25 mouse cellular contexts compared by ENCODE assay signal in genomic region chr11:3533406-3533932, GRCm38 (mm10). TPM values are rescaled to one million over a fixed set of nuclear protein-coding genes. Genes with fewer than 3 reads are reported as not detected.
DNase-seq lines count a peak whose midpoint lies in the region; ATAC-seq and TF ChIP-seq lines count a peak whose summit lies in the region.
"Had no signal": no experiment of that assay in that cellular context is flagged by ENCODE, and none has a peak within 500 bp of the region (broad histone marks: within the 10 kb centered on the region; RNA-seq: fewer than 3 reads in every experiment).

No protein-coding gene starts in this region.

- no peak for TF ChIP-seq CTCF in gastrocnemius, adult 2 months (IDR thresholded peaks at IDR 0.05)

- H3K4me2 ChIP-seq in kidney, embryonic 14.5 days (replicated peaks; ENCODE audit: low read depth, low read length): no peak overlapping the region
- H3K4me2 ChIP-seq in limb, embryonic 15.5 days: no peak overlapping the region
- H3K4me2 ChIP-seq in forebrain, embryonic 16.5 days (ENCODE audit: low read length): no peak overlapping the region
- H3K4me2 ChIP-seq: embryonic facial prominence, embryonic 15.5 days; hindbrain, embryonic 14.5 days; liver, embryonic 15.5 days; neural tube, embryonic 15.5 days had no signal

- peak overlapping the region; percentile 93 for H3K27ac ChIP-seq in gastrocnemius, adult 2 months
- H3K27ac ChIP-seq in kidney, embryonic 14.5 days (ENCODE audit: low read depth, low read length): no peak overlapping the region
- H3K27ac ChIP-seq in limb, embryonic 15.5 days: no peak overlapping the region
- H3K27ac ChIP-seq in forebrain, embryonic 16.5 days (ENCODE audit: low read length): no peak overlapping the region
- H3K27ac ChIP-seq: embryonic facial prominence, embryonic 15.5 days; hindbrain, embryonic 14.5 days; liver, embryonic 15.5 days; neural tube, embryonic 15.5 days had no signal

- intact Hi-C loops in gastrocnemius, adult 2 months (cut with DNase I): no loop called here

- peaks cover 33% of the 10 kb centered on the region for H3K4me1 ChIP-seq in kidney, embryonic 14.5 days (ENCODE audit: control insufficient read depth, insufficient read depth, low read length)
- peaks cover 35% of the 10 kb centered on the region for H3K4me1 ChIP-seq in limb, embryonic 15.5 days
- peaks cover 13% of the 10 kb centered on the region for H3K4me1 ChIP-seq in forebrain, embryonic 16.5 days (replicated peaks; ENCODE audit: control insufficient read depth, insufficient read depth, low read length)

- 0 out of 2 replicates have a peak overlapping the region, but pooled peaks have one; percentile 18 for H3K9ac ChIP-seq in kidney, embryonic 14.5 days (ENCODE audit: low read depth, low read length)
- H3K9ac ChIP-seq in limb, embryonic 15.5 days: peak overlapping the region; percentile 2; the same call in 1 of the 2 replicates
- no peak overlapping the region for H3K9ac ChIP-seq in forebrain, embryonic 16.5 days (replicated peaks; ENCODE audit: low read depth, low read length)
- H3K9ac ChIP-seq: embryonic facial prominence, embryonic 15.5 days; hindbrain, embryonic 14.5 days; liver, embryonic 15.5 days; neural tube, embryonic 15.5 days had no signal

- no peaks in the 10 kb centered on the region for H3K27me3 ChIP-seq in kidney, embryonic 14.5 days (ENCODE audit: control insufficient read depth, insufficient read depth, low read length)
- H3K27me3 ChIP-seq in limb, embryonic 15.5 days: no peaks in the 10 kb centered on the region
- H3K27me3 ChIP-seq in forebrain, embryonic 16.5 days (replicated peaks; ENCODE audit: control insufficient read depth, insufficient read depth, low read length): no peaks in the 10 kb centered on the region
- H3K27me3 ChIP-seq: embryonic facial prominence, embryonic 15.5 days; liver, embryonic 15.5 days; neural tube, embryonic 15.5 days had no signal

- no peaks in the 10 kb centered on the region for H3K9me3 ChIP-seq in kidney, embryonic 14.5 days (ENCODE audit: control insufficient read depth, low read length)
- no peaks in the 10 kb centered on the region for H3K9me3 ChIP-seq in limb, embryonic 15.5 days
- H3K9me3 ChIP-seq in forebrain, embryonic 16.5 days (ENCODE audit: control insufficient read depth, low read length): no peaks in the 10 kb centered on the region
- H3K9me3 ChIP-seq: embryonic facial prominence, embryonic 15.5 days; liver, embryonic 15.5 days; neural tube, embryonic 15.5 days had no signal

- no peak for ATAC-seq in kidney, embryonic 14.5 days (ENCODE audit: low FRiP score, low TSS enrichment)
- ATAC-seq in limb, embryonic 15.5 days (ENCODE audit: insufficient number of reproducible peaks, low FRiP score, low TSS enrichment, low read depth): no peak
- ATAC-seq in forebrain, embryonic 16.5 days: no peak
- ATAC-seq: activated CD4-positive, CD25-positive, alpha-beta regulatory T cell, adult 4 months; forebrain, embryonic 14.5 days; inflammation-experienced regulatory T-cells, adult 6 months had no signal

- peak; percentile 19 for DNase-seq in gastrocnemius, adult 2 months
- no peak for DNase-seq in gastrocnemius, postnatal 25 days
- no peak for DNase-seq in kidney, postnatal 4 days
- DNase-seq in brain, adult 2 months (ENCODE audit: low read depth, low spot score): peak; percentile 42
- DNase-seq: adrenal gland, adult 8-10 months; embryo, embryonic 11 days; gastrocnemius, postnatal 10 days; kidney, adult 8-10 months; kidney, postnatal 36 days; lung, postnatal 4 days; right cerebral cortex, adult 18-20 months; right cerebral cortex, postnatal 4 days; thymus, adult 2 months; thymus, postnatal 4 days had no signal

- H3K4me3 ChIP-seq in gastrocnemius, adult 2 months: peak overlapping the region; percentile 35
- no peak overlapping the region for H3K4me3 ChIP-seq in kidney, embryonic 14.5 days (ENCODE audit: low read length)
- H3K4me3 ChIP-seq in limb, embryonic 15.5 days: no peak overlapping the region
- no peak overlapping the region for H3K4me3 ChIP-seq in forebrain, embryonic 16.5 days (replicated peaks; ENCODE audit: low read length)
- H3K4me3 ChIP-seq: embryonic facial prominence, embryonic 15.5 days; liver, embryonic 15.5 days; neural tube, embryonic 15.5 days had no signal

- H3K36me3 ChIP-seq in kidney, embryonic 14.5 days (ENCODE audit: control insufficient read depth, insufficient read depth, low read length): peaks cover 64% of the 10 kb centered on the region
- H3K36me3 ChIP-seq in limb, embryonic 15.5 days: peaks cover 65% of the 10 kb centered on the region
- H3K36me3 ChIP-seq in forebrain, embryonic 16.5 days (ENCODE audit: control insufficient read depth, insufficient read depth): no peaks in the 10 kb centered on the region; the same call in 1 of the 2 replicates
- H3K36me3 ChIP-seq: neural tube, embryonic 15.5 days had no signal

- 91% methylated on average over 17 of the region's 17 CpGs for WGBS in kidney, embryonic 14.5 days
- WGBS in limb, embryonic 15.5 days: 91% methylated on average over 17 of the region's 17 CpGs
- 86% methylated on average over 17 of the region's 17 CpGs for WGBS in forebrain, embryonic 16.5 days

RNA-seq across cellular contexts. Expression of gene Smtn, which starts 6.9 kb away (rescaled TPM):
- total RNA-seq in gastrocnemius, adult 2 months (2021): 100 to 1,000 TPM in 1 of 2 experiments, 10 to 100 TPM in 1; 70.3 to 119 TPM
- total RNA-seq in gastrocnemius, postnatal 25 days (2021): 10 to 100 TPM; 80.8 to 97.3 TPM
- polyA plus RNA-seq in kidney, embryonic 14.5 days (2014; fragmentation: Nextera tagmentation; extraction: Ambion mirVana): 51.8 and 70.7 TPM in 2 replicates
- 81.7 and 136 TPM in 2 replicates for polyA plus RNA-seq in limb, embryonic 15.5 days (2015; fragmentation: Nextera tagmentation; extraction: Ambion mirVana)
- polyA plus RNA-seq in forebrain, embryonic 16.5 days (2015; fragmentation: Nextera tagmentation; extraction: Ambion mirVana): 17.7 and 20.9 TPM in 2 replicates

RNA-seq across cellular contexts. Expression of gene Selenom, which starts 19.0 kb away (rescaled TPM):
- total RNA-seq in gastrocnemius, adult 2 months (2021): 10 to 100 TPM; 11.6 to 17.5 TPM
- total RNA-seq in gastrocnemius, postnatal 25 days (2021): 10 to 100 TPM; 15.1 to 19.6 TPM
- 82.1 and 107 TPM in 2 replicates for polyA plus RNA-seq in kidney, embryonic 14.5 days (2014; fragmentation: Nextera tagmentation; extraction: Ambion mirVana)
- 215 and 226 TPM in 2 replicates for polyA plus RNA-seq in limb, embryonic 15.5 days (2015; fragmentation: Nextera tagmentation; extraction: Ambion mirVana)
- 39.5 and 52.0 TPM in 2 replicates for polyA plus RNA-seq in forebrain, embryonic 16.5 days (2015; fragmentation: Nextera tagmentation; extraction: Ambion mirVana)
- total RNA-seq: megakaryocyte-erythroid progenitor cell, adult 5-6 weeks had no signal

RNA-seq across cellular contexts. Expression of gene Inpp5j, which starts 28.8 kb away (rescaled TPM):
- total RNA-seq in gastrocnemius, adult 2 months (2021): 1 to 10 TPM; 2.3 to 5.7 TPM
- total RNA-seq in gastrocnemius, postnatal 25 days (2021): 1 to 10 TPM; 5.6 TPM
- 0.40 and 0.61 TPM in 2 replicates for polyA plus RNA-seq in kidney, embryonic 14.5 days (2014; fragmentation: Nextera tagmentation; extraction: Ambion mirVana)
- 0.65 and 0.79 TPM in 2 replicates for polyA plus RNA-seq in limb, embryonic 15.5 days (2015; fragmentation: Nextera tagmentation; extraction: Ambion mirVana)
- polyA plus RNA-seq in forebrain, embryonic 16.5 days (2015; fragmentation: Nextera tagmentation; extraction: Ambion mirVana): 2.9 and 4.9 TPM in 2 replicates
- total RNA-seq: megakaryocyte-erythroid progenitor cell, adult 5-6 weeks had no signal
- polyA plus RNA-seq: activated CD4-positive, CD25-positive, alpha-beta regulatory T cell, adult 4 months; inflammation-experienced regulatory T-cells, adult 6 months had no signal

RNA-seq across cellular contexts. Expression of gene Pla2g3, which starts 45.4 kb away (rescaled TPM):
- not detected for total RNA-seq in gastrocnemius, adult 2 months (2021)
- total RNA-seq in gastrocnemius, postnatal 25 days (2021): not detected
- polyA plus RNA-seq in kidney, embryonic 14.5 days (2014; fragmentation: Nextera tagmentation; extraction: Ambion mirVana): 0.39 and 0.77 TPM in 2 replicates
- 1.6 and 2.3 TPM in 2 replicates for polyA plus RNA-seq in limb, embryonic 15.5 days (2015; fragmentation: Nextera tagmentation; extraction: Ambion mirVana)
- polyA plus RNA-seq in forebrain, embryonic 16.5 days (2015; fragmentation: Nextera tagmentation; extraction: Ambion mirVana): 0.89 and 1.0 TPM in 2 replicates

Comparison
In these comparisons a context has a peak if more than half of its experiments do, and no peak if none do; other contexts are left out.
1. DNase-seq: peak in gastrocnemius, adult 2 months (single experiment) and brain, adult 2 months (single experiment); none in gastrocnemius, postnatal 25 days (single experiment) and kidney, postnatal 4 days (0 of 2).